Mouse (Mus musculus) right cerebral cortex, postnatal 36 days (tissue): ENCODE measurements around the gene Ywhaq.
A peak's percentile ranks its signal among the peaks of the same experiment; 100 is the strongest.

Experiments used
- DNase-seq, 2 experiments: peaks; one replicate each; pipeline ENCODE4 v3.0.0; 2022; ENCODE audit warnings: low spot score in 2 of 2, mixed read lengths in 1 of 2

The Ywhaq gene

DNA sequence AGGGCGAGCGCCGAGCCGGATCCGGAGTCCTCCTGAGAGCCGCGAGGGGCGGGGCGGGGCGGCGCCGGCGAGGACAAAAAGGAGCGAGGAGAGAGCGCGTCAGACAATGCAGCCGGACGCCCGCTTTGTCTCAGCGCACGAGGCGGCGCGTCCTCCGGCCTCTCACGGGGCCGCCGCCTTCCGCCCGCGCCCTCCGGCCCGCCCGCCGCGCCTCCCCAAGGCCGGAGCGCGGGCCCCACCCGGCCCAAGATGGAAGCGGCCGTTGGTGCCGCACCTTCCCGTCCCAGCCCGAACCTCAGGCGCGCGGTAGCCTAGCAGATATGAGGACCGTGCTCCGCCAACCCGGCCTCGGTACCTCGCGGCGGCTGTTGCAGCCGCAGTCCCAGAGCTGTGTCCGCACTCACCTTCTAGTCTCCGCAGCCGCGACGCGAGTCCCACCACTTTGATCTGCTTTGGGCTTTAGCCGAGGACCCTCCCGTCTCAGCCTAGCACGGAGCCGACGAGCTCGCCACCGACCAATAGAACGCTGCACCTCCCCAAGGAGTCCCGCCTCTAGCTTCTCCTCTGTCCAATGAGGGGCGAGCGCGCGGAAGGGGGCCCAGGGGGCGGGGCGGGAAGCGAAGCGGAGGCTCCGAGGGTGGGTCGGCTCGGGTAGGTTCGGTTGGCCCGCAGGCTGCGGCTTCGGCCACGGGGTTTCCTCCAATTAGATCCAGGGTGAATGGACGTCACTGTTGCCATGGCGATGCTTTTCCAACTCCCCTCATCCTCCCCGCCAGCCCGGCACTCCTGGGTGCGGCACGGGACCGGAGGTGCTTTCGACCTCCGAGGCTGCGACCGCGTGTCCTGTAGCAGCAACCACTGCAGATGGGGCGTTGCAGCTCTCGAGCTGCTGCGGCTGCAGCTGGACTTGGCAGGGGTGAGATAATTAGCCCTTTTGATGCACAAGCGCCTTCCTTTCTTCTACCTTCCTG is at the start of gene Ywhaq:
Ywhaq (minus strand) TSS at position 538 of the 971 bp plus-strand sequence.
- peak; percentile 98 to 99 for DNase-seq

DNA sequence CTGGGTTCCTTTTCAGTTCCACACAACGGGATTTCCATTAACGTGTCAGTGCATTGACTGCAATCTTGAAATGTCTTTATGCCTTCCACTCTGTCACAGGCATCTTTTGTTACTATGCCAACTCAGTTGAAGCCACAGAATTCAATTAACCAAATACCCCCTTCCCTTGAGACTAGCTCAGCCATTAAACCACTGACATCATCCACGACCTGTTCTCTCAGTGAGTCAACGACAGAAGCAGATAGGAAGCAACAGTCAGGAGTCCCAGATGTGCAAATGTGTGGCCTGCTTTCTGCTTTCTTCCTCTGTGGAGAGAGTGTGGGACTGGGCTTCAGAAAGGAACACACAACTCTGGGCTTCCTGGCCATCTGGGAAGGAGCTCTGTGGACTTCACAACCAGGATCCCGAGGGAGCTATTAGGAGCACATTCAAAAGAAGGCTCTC is 46.0 kb upstream of the Ywhaq start:
- no peak for DNase-seq

DNA sequence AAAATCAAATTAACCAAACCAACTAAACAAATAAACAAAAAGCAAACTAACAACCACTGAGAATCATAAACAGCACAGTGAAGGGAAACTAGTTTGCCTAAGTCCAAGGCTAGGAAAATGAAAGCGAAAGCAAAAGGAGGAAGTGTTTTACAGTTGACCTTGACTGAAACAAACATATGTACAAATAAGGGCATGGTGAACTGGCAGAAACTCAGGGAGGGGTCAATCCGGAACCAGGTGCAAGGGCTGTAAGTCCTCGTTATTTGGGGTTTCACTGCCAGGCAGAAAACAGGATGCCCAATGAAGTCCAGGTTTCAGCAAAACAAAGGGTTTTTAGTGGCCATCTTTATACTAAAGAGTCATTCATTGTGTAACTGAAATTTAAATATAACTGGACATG is 45.2 kb upstream of the Ywhaq start:
- DNase-seq: no peak

DNA sequence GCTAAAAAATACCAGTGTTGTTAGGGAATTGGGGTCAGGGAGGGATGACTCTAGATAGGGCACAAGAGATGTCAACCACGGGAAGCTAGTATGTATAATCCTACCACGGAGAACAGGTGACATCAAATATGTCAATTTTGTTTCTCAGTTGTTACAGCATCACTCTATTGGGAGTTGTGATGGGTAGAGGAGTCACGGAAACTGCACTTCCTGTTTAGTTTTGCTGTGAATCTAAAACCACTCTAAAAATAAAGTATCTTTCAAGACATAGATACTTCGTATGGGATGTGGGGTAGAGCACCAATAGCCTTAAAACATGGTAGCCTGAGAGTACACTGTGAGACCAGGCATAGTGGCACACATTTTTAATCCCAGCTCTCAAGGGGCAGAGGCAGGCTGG is 42.2 kb upstream of the Ywhaq start:
- no peak for DNase-seq

- DNase-seq: no peak
These were observed 38.6 kb upstream of the Ywhaq start for GRCm38 (mm10) chr12:21456021-21456420.

DNA sequence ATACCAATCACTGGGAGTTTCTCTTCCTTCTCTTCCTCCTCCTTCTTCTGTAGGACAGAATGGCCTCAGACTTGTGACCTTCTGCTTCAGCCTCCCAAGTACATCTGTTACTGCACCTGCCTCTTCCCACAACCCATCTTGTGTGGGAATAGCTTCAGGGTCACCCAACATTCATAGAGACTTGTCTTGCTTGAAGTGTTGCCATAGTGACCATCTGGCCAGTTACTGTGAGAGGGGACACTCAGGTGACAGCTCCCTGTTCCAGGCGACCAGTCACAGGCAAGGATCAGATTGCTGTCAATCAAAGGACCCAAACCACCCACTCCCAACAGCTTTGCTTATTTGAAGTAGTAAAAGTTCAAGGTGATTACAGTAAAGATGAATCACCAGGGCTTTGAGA is 34.3 kb upstream of the Ywhaq start:
- DNase-seq: no peak

- no peak for DNase-seq
These were observed 33.9 kb upstream of the Ywhaq start for GRCm38 (mm10) chr12:21451351-21451750.

GRCm38 (mm10) chr12:21443783-21444182 is 26.3 kb upstream of the Ywhaq start:
- DNase-seq: no peak

DNA sequence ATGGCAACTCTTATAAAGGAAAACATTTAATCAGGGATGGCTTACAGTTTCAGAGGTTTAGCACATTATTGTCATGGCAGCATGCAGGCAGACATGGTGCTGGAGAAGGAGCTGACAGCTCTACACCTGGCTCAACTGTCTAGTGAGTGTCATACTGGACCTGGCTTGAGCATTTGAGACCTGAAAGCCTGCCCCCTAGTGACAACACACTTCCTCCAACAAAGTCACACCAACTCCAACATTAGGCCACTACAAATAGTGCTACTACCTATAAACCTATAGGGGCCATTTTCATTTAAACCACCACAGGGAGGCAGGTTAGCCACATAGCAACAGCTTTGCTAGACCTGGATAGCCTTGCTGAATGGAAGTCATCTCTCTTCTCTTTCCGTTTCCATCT is 24.4 kb upstream of the Ywhaq start:
- no peak for DNase-seq

DNA sequence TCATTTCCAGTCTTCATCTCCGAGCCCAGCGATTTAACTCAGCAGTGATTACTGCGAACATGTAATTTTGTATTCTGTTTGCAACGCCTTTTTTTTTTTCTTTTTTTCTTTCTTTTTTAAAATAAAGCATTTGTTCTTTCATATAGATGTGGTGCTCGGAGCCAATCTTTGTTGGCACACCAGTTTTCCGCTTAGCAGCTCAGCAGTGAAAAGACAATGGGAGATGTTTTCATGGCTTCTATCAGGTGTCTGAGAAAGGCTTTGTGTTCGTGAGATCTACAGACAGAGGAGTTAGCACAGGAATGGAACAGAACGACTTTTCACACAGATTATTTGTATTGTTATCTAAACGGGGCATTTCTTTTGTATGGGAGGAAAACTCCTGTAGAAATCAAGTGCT is 22.0 kb upstream of the Ywhaq start:
- no peak for DNase-seq

GRCm38 (mm10) chr12:21438750-21439394 is 21.4 kb upstream of the Ywhaq start:
- no peak for DNase-seq

DNA sequence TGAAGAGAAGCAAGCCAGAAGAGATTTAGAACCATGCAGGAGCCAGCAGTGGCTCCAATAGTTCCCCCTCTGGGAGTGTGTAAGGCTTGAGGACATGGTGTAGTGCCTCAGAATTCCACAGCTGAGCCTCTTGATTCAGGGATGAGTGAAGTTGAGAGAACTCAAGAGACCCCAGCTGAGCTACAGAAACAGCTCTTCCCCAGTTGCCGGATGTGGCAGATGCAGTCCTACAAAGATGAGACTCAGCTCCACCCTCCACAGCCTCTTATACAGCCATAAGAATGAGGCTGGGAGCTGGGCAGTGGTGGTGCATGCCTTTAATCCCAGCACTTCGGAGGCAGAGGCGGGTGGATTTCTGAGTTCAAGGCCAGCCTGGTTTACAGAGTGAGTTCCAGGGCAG is 20.9 kb upstream of the Ywhaq start:
- no peak for DNase-seq

- no peak for DNase-seq
These were observed 14.5 kb upstream of the Ywhaq start for GRCm38 (mm10) chr12:21431950-21432349.

- DNase-seq: no peak
These were observed 13.6 kb upstream of the Ywhaq start for GRCm38 (mm10) chr12:21431039-21431438.

DNA sequence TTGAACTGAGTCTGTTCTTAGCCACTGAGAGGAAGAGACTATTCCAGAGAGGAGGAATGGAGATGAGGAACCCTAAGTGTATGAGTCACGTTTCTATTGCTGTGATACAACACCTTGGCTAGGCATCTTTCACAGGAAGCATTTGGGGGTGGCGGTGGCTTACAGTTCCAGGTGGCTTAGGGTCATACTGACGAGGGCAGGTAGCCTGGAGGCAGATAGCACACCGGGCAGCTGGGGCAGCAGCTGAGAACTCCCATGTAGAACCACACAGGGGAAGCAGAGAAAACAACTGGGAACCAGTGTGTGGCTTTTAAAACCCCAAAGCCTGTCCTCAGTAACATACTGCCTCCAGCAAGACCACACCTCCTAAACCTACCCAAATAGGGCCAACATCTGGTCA is 12.7 kb upstream of the Ywhaq start:
- DNase-seq: no peak

GRCm38 (mm10) chr12:21429021-21429420 is 11.6 kb upstream of the Ywhaq start:
- no peak for DNase-seq

GRCm38 (mm10) chr12:21426065-21426940 is 8.9 kb upstream of the Ywhaq start:
- no peak for DNase-seq

GRCm38 (mm10) chr12:21424683-21425082 is 7.2 kb upstream of the Ywhaq start:
- DNase-seq: no peak

- peak in 1 of 2 experiments; percentile 21 for DNase-seq
These were observed 1.2 kb upstream of the Ywhaq start for GRCm38 (mm10) chr12:21418621-21419131.

GRCm38 (mm10) chr12:21418083-21418482 is 646 bp upstream of the Ywhaq start:
- DNase-seq: no peak

- no peak for DNase-seq
These were observed 931 bp downstream of the Ywhaq start for GRCm38 (mm10) chr12:21416506-21416905.

GRCm38 (mm10) chr12:21410620-21411019 is 6.8 kb downstream of the Ywhaq start:
- no peak for DNase-seq
